Mouse (Mus musculus) liver, embryonic 13.5 days (tissue): ENCODE results near the gene Heatr4. TPM values are rescaled to one million over a fixed set of nuclear protein-coding genes. Genes with fewer than 3 reads are reported as not detected.
A peak's percentile ranks its signal among the peaks of the same experiment; 100 is the strongest.
"Not testable (repeated sequence)": the region's sequence is repeated elsewhere in the genome, so short reads cannot be mapped to it uniquely, and the experiment has no call there.

Experiments used
- ATAC-seq: fragments of 200-750 bp; cut with Nextera tagmentation; 2 replicates; pipeline ENCODE4 v1.8.0; 2017; ENCODE audit warnings: low read depth, mild to moderate bottlenecking, moderate number of reproducible peaks, moderate library complexity
- DNase-seq: peaks from one replicate; pipeline ENCODE4 v3.0.0; 2022
- H3K27ac ChIP-seq: fragments of 300-500 bp; sonication (generic); 2 replicates; pipeline ENCODE4 v1.5.1; 2015; ENCODE audit warnings: moderate library complexity, mild to moderate bottlenecking, inconsistent platforms
- H3K27me3 ChIP-seq: fragments of 300-500 bp; sonication (generic); 2 replicates; pipeline ENCODE4 v1.6.1; 2015; ENCODE audit warnings: mild to moderate bottlenecking, inconsistent platforms
- H3K36me3 ChIP-seq: fragments of 300-500 bp; sonication (generic); 2 replicates; pipeline ENCODE4 v1.6.1; 2015; ENCODE audit warnings: mild to moderate bottlenecking, inconsistent platforms
- H3K4me1 ChIP-seq: fragments of 300-500 bp; sonication (generic); replicated peaks from 2 replicates; pipeline ENCODE4 v1.6.1; 2015; ENCODE audit warnings: inconsistent platforms
- H3K4me2 ChIP-seq: fragments of 300-500 bp; sonication (generic); 2 replicates; pipeline ENCODE4 v1.6.1; 2015; ENCODE audit warnings: inconsistent platforms, mild to moderate bottlenecking, moderate library complexity
- H3K4me3 ChIP-seq: fragments of 300-500 bp; sonication (generic); replicated peaks from 2 replicates; pipeline ENCODE4 v1.5.1; 2015; ENCODE audit warnings: mild to moderate bottlenecking, inconsistent platforms
- H3K9ac ChIP-seq: fragments of 300-500 bp; sonication (generic); 2 replicates; pipeline ENCODE4 v1.6.1; 2015; ENCODE audit warnings: mild to moderate bottlenecking, inconsistent platforms
- H3K9me3 ChIP-seq: fragments of 300-500 bp; sonication (generic); replicated peaks from 2 replicates; pipeline ENCODE4 v1.6.1; 2016; ENCODE audit warnings: inconsistent platforms
- WGBS: fragments of 180-500 bp; shearing (Covaris S2); methylation state at CpG from one replicate; pipeline ENCODE4 v1.1.7; 2015; ENCODE audit not compliant: insufficient replicate concordance; 5-methylcytosine and 5-hydroxymethylcytosine counted together
- polyA plus RNA-seq: library from polyadenylated mRNA; unstranded; fragments of >200 nt; fragmentation: Nextera tagmentation; extraction: Ambion mirVana; gene quantifications from 2 replicates; pipeline ENCODE4 v1.2.1, GENCODE M21; 2015

Gene Heatr4
- polyA plus RNA-seq, 1 experiment from 2014 or later = not detected

DNA sequence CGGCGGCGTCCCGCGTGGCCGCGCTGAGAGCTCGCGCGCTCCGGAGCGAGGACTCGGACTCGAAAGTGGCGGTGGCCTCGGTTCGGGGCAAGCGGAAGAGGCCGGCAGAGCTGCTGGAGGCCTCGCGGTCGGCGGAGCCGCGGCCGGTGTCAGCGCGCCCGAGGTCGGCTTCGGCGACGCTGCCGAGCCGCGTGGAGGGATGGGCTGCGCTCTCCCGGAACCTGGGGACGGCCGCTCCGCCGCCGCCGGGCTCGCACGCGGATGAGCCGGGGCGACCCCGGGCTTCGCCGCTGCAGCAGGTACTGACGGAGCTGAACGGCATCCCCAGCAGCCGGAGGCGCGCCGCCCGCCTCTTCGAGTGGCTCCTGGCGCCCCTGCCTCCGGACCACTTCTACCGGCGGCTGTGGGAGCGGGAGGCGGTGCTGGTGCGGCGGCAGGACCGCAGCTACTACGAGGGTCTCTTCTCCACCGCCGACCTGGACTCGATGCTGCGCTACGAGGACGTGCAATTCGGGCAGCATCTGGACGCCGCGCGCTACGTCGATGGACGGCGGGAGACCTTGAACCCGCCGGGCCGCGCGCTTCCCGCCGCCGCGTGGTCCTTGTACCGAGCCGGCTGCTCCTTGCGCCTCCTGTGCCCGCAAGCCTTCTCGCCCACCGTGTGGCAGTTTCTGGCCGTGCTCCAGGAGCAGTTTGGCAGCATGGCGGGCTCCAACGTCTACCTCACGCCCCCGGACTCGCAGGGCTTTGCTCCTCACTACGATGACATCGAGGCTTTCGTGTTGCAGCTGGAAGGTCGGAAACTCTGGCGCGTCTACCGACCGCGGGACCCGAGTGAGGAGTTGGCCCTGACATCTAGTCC is 33.6 kb downstream of the Heatr4 start:
- DNase-seq (peak; percentile 32), ATAC-seq (peak; percentile 45)
- Histone ChIP-seq H3K4me3 (peak overlapping the region; percentile 75), H3K36me3 (peaks cover 29% of the 10 kb centered on the region; the same call in 1 of the 2 replicates), H3K4me2 (peak overlapping the region; percentile 94), H3K9ac (peak overlapping the region; percentile 87), H3K4me1 (peaks cover 73% of the 10 kb centered on the region), H3K27me3 (no peaks in the 10 kb centered on the region), H3K27ac (peak overlapping the region; percentile 84), H3K9me3 (no peaks in the 10 kb centered on the region)
- WGBS = under 1% methylated on average over 97 of the region's 116 CpGs

DNA sequence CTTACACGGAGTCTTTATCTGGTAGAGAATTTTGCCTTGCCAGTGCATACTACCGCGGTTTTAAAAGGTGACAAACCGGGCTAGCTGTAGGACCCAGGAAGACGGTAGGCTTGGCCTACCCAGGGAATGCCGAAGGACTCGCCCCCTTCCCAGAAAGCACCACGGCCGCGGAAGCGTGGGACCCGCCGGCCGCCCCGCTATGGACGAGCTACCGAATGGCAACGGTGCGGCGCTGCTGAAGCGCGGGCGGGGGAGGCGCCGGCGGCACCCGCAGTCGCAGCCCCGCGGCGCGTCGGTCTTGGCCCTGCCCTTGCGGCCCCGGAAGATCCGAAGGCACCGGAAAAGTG is 34.2 kb downstream of the Heatr4 start, which contains the start of gene Riox1:
TSS of gene Riox1 (plus strand) at position 116 of the 347 bp plus-strand sequence.
- Histone ChIP-seq H3K4me1 (peaks cover 71% of the 10 kb centered on the region), H3K9me3 (no peaks in the 10 kb centered on the region), H3K4me2 (peak within 1 kb of the TSS; percentile 94), H3K27ac (peak within 1 kb of the TSS; percentile 84), H3K4me3 (peak within 1 kb of the TSS; percentile 75), H3K27me3 (no peaks in the 10 kb centered on the region), H3K9ac (peak within 1 kb of the TSS; percentile 87), H3K36me3 (peaks cover 25% of the 10 kb centered on the region; the same call in 1 of the 2 replicates)
- DNase-seq (peak; percentile 77), ATAC-seq (peak; percentile 86)
- under 1% methylated on average over 37 of the region's 37 CpGs for WGBS

DNA sequence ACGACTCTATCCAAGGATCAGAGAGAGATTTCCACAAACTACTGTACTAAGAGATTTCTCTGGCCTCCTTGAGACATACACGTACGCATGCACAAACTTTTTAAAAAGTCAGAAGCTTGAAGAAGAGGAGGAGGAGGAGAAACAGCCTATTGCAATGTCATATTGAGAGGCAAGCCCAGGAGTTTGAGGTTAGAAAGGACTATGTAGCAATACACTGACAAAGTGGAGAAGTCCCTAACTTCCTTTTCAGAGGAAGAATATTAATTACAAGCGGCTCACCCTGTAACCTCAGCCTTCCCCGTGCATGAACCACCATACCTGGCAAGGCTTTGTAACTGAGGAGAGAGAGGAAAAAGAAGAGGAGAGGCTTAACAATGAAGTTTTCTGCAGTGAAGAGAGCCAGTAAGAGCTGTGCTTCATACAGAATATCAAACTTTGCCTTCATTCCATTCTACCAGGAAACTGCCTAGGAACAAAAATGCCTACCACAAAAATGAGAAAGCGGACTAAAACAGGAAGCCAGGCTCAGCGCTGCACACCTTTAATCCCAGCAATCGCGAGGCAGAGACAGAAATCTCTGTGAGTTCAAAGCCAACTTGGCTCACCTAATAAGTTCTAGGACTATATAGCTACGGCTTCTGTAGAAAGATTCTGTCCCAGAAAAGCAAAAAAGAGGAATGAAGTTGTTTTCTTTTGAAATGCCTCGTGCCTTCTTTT is 34.7 kb downstream of the Heatr4 start:
- Histone ChIP-seq H3K4me1 (peaks cover 68% of the 10 kb centered on the region), H3K9me3 (no peaks in the 10 kb centered on the region), H3K27me3 (no peaks in the 10 kb centered on the region), H3K27ac (peak overlapping the region; percentile 53), H3K4me3 (peak overlapping the region; percentile 75), H3K4me2 (peak overlapping the region; percentile 94), H3K9ac (peak overlapping the region; percentile 87), H3K36me3 (peaks cover 20% of the 10 kb centered on the region; the same call in 1 of the 2 replicates)
- ATAC-seq (no peak), DNase-seq (no peak)
- 16% methylated on average over 11 of the region's 11 CpGs for WGBS

DNA sequence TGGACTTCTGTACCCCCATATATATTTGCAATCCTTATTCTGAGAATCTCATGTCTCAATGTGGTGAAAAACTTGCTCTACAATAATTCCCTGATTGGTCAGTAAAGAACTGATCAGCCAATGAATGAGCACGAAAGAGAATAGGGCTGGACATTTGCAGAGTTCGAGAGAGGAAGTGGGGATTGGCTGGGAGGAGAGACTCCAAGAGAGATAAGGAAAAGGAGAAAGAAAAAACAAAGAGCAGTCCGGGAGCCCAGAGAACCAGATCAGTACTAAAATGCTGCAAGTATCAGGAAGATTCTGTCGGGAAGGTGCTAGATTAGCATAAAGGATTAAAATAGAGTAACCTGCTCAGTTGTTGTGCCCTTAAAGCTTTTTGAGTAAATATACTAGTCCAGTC is 35.6 kb downstream of the Heatr4 start:
- H3K4me1 ChIP-seq = peaks cover 64% of the 10 kb centered on the region
- H3K4me2 ChIP-seq = peak overlapping the region; percentile 94
- no peaks in the 10 kb centered on the region for H3K27me3 ChIP-seq
- WGBS = 10% methylated on average over 4 of the region's 4 CpGs
- peak overlapping the region; percentile 28 for H3K4me3 ChIP-seq
- H3K9me3 ChIP-seq = no peaks in the 10 kb centered on the region
- DNase-seq (peak; percentile 58), ATAC-seq (peak; percentile 35; the same call in 1 of the 2 replicates)
- peak overlapping the region; percentile 87; the same call in 1 of the 2 replicates for H3K9ac ChIP-seq
- 0 out of 2 replicates have a peak overlapping the region, but pooled peaks have one; percentile 53 for H3K27ac ChIP-seq
- peaks cover 20% of the 10 kb centered on the region; the same call in 1 of the 2 replicates for H3K36me3 ChIP-seq

DNA sequence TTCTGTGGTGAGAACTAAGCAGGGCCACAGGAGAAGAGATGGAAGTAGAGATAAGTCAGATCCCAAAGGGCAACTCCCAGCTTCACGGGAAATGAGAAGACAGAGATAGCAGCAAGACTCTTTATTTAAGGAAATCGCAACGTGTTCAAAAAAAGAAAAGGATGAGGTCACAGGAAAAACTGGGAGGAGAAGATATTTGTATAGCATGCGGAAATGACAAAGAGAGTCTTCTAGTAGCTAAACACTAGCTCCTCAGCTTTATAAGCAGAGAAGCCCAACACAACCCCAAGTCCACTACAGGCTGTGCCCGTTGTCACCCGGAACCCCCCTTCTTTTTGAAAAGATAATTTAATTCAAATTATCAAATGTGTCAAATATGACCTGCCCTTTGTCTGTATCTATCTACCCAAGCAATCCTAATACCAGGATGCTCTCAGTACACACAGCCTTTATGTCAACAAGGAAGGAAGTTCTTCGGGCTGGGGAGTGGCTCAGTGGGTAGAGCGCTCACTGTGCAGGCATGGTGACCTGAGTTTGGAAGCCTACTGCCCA is 37.3 kb downstream of the Heatr4 start:
- peaks cover 51% of the 10 kb centered on the region for H3K4me1 ChIP-seq

DNA sequence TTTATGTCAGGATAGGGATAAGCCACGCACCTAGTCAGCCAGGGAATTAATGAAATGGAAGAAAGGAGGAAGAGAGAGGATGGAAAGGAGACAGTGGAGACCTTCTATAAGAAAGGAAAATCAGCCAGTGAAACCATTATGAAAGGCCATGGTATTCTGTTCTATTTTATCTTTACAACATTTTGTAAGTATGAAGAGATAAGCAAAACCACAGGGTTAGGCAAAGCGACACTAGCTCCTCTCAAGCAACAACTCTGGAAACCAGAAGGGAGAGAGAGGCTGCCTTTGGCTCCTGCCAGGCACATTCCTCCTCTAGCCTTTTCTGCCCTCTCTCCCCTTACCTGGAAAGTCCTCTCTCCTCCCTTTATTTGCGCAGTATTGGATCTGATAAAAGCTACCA is 42.7 kb downstream of the Heatr4 start:
- DNase-seq (no peak), ATAC-seq (peak; percentile 69)
- Histone ChIP-seq H3K27ac (peak overlapping the region; percentile 36; the same call in 1 of the 2 replicates), H3K9ac (peak overlapping the region; percentile 19; the same call in 1 of the 2 replicates), H3K9me3 (no peaks in the 10 kb centered on the region), H3K27me3 (no peaks in the 10 kb centered on the region), H3K4me3 (no peak overlapping the region), H3K36me3 (no peaks in the 10 kb centered on the region), H3K4me1 (peaks cover 36% of the 10 kb centered on the region), H3K4me2 (peak overlapping the region; percentile 21; the same call in 1 of the 2 replicates)
- WGBS = 41% methylated on average over 3 of the region's 3 CpGs

More for the DNA sequence above, 37.3 kb downstream of the Heatr4 start:
- H3K27ac ChIP-seq = peak overlapping the region; percentile 43; the same call in 1 of the 2 replicates
- H3K4me3 ChIP-seq = no peak overlapping the region
- whole genome bisulfite sequencing = 34% methylated on average over 8 of the region's 8 CpGs
- 0 out of 2 replicates have a peak overlapping the region, but pooled peaks have one; percentile 17 for H3K4me2 ChIP-seq
- no peaks in the 10 kb centered on the region for H3K27me3 ChIP-seq
- no peak overlapping the region for H3K9ac ChIP-seq
- H3K9me3 ChIP-seq = no peaks in the 10 kb centered on the region
- peaks cover 7% of the 10 kb centered on the region; the same call in 1 of the 2 replicates for H3K36me3 ChIP-seq
- no peak for DNase-seq
- ATAC-seq = no peak

DNA sequence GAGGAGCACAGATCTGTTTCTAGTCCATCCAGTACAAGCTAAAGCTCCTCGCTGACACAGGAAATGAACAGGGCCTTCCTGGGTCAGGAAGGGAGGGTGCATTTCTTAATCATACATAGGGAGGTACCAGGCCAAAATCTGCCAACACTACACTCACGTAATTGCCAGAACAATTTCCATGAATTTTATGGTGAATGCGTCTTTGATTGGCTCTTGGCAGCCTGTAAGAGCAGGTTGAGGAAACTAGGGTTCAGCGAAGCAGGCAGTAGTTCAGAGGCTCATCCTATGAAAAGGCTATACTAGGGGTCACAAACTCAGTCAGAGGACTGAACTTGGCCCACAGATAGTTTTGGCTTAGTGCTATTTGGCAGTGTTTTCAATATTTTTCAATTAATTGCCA is 44.6 kb downstream of the Heatr4 start:
- DNase-seq (no peak), ATAC-seq (no peak)
- H3K9me3 ChIP-seq = no peaks in the 10 kb centered on the region
- WGBS = 58% methylated on average over 4 of the region's 4 CpGs
- H3K4me1 ChIP-seq = peaks cover 35% of the 10 kb centered on the region
- no peak overlapping the region for H3K9ac ChIP-seq
- H3K27ac ChIP-seq = no peak overlapping the region; the same call in 1 of the 2 replicates
- H3K4me2 ChIP-seq = no peak overlapping the region
- no peaks in the 10 kb centered on the region for H3K27me3 ChIP-seq
- no peak overlapping the region for H3K4me3 ChIP-seq
- H3K36me3 ChIP-seq = no peaks in the 10 kb centered on the region

DNA sequence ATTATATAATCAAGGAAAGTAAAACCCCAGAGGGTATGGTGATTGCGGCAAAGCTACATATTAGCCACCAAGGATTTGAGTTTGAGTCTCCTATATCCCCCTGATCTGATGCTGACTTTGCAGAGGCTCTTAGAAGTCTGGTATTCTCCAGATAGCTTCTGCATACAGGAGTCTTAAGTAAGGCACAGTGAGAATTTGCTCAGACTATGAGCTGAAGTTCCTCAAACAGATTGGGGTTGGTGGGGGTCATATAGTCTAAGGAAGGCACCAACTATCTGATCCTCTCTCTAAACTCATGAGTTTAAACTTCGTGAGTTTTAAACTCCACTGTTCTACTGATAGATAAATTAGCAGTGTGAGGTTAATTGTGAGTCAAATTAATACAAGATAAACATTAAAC is 45.3 kb downstream of the Heatr4 start:
- H3K4me3 ChIP-seq = no peak overlapping the region
- no peak for ATAC-seq

DNA sequence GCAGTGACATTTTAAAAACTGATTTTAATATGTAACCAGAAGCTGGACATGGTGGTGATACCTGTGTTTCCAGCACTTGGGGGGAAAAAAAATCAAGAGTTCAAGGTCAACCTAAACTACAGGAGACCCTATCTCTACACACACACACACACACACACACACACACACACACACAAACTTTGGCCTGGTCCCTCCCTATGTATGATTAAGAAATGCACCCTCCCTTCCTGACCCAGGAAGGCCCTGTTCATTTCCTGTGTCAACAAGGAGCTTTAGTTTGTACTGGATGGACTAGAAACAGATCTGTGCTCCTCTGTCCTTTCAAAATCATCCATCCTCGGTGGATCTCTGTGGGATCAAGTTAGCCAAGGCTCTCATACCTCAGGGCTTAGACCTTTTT is 46.1 kb downstream of the Heatr4 start:
- H3K9ac ChIP-seq, H3K27me3 ChIP-seq, ATAC-seq, H3K36me3 ChIP-seq, DNase-seq, H3K4me2 ChIP-seq, H3K9me3 ChIP-seq, H3K27ac ChIP-seq, H3K4me3 ChIP-seq: not testable (repeated sequence)
- peaks cover 35% of the 10 kb centered on the region for H3K4me1 ChIP-seq
- WGBS = 26% methylated on average over 1 of the region's 1 CpGs

More for the DNA sequence above, 45.3 kb downstream of the Heatr4 start:
- WGBS = 67% methylated on average over 2 of the region's 2 CpGs
- Histone ChIP-seq H3K4me2 (no peak overlapping the region), H3K9ac (no peak overlapping the region), H3K36me3 (no peaks in the 10 kb centered on the region), H3K9me3 (no peaks in the 10 kb centered on the region), H3K4me1 (peaks cover 35% of the 10 kb centered on the region), H3K27me3 (no peaks in the 10 kb centered on the region), H3K27ac (no peak overlapping the region)
- no peak for DNase-seq

DNA sequence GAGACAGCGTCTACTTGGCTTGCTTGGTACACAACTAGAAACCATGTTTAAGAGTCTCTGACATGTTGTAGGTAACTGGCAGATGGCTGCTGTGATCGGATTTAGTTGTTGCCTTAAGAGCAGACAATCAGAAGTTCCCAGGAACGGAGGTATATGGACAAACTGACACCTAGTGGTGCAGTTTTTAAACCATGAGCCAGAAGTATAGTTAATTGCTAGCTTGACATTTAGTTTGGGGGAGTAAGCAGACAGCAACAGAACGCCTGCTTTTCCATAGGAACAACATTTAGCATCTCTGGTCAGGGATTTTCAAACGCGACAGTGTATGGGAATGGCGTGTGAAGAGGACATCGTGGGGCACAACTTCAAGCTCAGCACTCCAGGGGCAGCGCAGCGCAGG is 47.1 kb downstream of the Heatr4 start:
- Histone ChIP-seq H3K36me3 (no peaks in the 10 kb centered on the region), H3K4me3 (no peak overlapping the region), H3K9me3 (no peaks in the 10 kb centered on the region), H3K9ac (no peak overlapping the region), H3K4me1 (peaks cover 34% of the 10 kb centered on the region), H3K27ac (no peak overlapping the region), H3K4me2 (no peak overlapping the region), H3K27me3 (no peaks in the 10 kb centered on the region)
- DNase-seq (no peak), ATAC-seq (no peak)
- 61% methylated on average over 10 of the region's 10 CpGs for WGBS
